Mouse (Mus musculus): ENCODE data around the gene Gm21983. TPM values are rescaled to one million over a fixed set of nuclear protein-coding genes. Genes with fewer than 3 reads are reported as not detected.

Gene Gm21983
- polyA plus RNA-seq (2015; fragmentation: Nextera tagmentation; extraction: Ambion mirVana), result not detected in 2 replicates

GRCm38 (mm10) chr7:27180837-27181695 lies at the start of gene Gm21983, which contains the start of gene Mia:
Gm21983 (minus strand) TSS chr7:27181086.
Mia (minus strand) TSS chr7:27181157.
- Histone ChIP-seq H3K27ac (peak within 1 kb of the TSS; percentile 22), H3K4me2 (replicated peaks) (no peak within 1 kb of the TSS; the same call in 1 of the 2 replicates), H3K27me3 (replicated peaks) (no peaks in the 10 kb centered on the region), H3K9me3 (no peaks in the 10 kb centered on the region), H3K9ac (peak within 1 kb of the TSS; percentile 26), H3K36me3 (peaks cover 14% of the 10 kb centered on the region), H3K4me1 (replicated peaks) (peaks cover 13% of the 10 kb centered on the region; the same call in 1 of the 2 replicates), H3K4me3 (replicated peaks) (no peak within 1 kb of the TSS)
- 68% methylated on average over 14 of the region's 14 CpGs for WGBS
- ATAC-seq, result no peak

- Histone ChIP-seq H3K9me3 (no peaks in the 10 kb centered on the region), H3K9ac (peak overlapping the region; percentile 85), H3K4me1 (replicated peaks) (peaks cover 52% of the 10 kb centered on the region), H3K27ac (peak overlapping the region; percentile 86), H3K4me2 (replicated peaks) (peak overlapping the region; percentile 78), H3K36me3 (no peaks in the 10 kb centered on the region), H3K4me3 (replicated peaks) (peak overlapping the region; percentile 95), H3K27me3 (replicated peaks) (no peaks in the 10 kb centered on the region)
- no peak for ATAC-seq
- WGBS, result 16% methylated on average over 6 of the region's 6 CpGs
Measured at GRCm38 (mm10) chr7:27228865-27229264, 48.0 kb upstream of the Gm21983 start.

DNA sequence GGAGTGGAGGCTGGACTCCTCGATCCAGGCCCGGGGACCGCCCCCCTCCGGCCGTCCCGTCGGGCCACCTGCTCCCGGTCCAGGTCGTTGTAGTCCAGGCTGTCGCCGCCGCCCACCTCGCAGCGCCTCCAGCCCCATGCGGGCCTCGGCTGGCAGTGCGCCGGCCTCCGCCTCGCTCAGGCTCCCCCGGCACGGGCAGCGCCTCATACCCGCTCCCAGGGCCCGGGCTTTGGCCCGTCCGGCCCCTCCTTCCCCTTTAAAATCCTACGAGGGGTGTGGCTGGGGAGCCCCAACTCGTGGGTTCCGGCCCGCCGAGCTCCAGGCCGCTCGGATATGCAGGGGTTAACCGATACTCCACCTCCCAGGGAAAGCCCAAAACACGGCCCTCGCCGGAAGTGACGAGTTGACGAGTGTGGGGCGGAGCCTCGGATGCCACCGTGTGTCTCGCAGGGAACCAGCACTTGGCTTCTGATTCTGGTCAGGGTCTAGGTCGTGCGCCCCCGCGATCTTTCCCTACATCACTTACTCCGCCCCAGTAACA lies 47.5 kb upstream of the Gm21983 start, which contains the start of gene Itpkc:
Gene Itpkc (minus strand): TSS at position 381 of the 541 bp plus-strand sequence.
- WGBS, result under 1% methylated on average over 49 of the region's 49 CpGs
- Histone ChIP-seq H3K27me3 (replicated peaks) (no peaks in the 10 kb centered on the region), H3K9ac (peak within 1 kb of the TSS; percentile 85), H3K36me3 (no peaks in the 10 kb centered on the region), H3K4me3 (replicated peaks) (peak within 1 kb of the TSS; percentile 95), H3K4me1 (replicated peaks) (peaks cover 52% of the 10 kb centered on the region), H3K27ac (peak within 1 kb of the TSS; percentile 90), H3K4me2 (replicated peaks) (peak within 1 kb of the TSS; percentile 78), H3K9me3 (no peaks in the 10 kb centered on the region)
- peak; percentile 84 for ATAC-seq

DNA sequence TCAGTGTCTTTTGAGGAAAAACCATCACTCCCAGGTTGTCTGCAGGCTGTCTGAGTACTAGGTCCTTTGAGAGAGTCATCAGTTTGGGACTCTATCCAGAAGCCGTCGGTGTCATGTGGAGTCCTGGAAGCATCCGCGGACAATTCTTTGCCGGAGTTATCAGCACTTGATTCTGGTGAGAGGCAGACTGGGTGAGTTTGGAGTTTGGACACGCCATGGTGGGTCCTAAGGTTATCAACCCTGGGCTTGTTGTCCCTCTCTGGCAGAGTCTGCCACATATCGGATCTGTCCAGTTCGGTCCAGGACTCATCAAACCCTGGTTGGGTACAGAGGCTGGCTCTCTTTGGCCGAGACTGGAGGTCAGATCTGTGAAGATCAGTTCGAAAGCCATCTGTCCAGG lies 46.8 kb upstream of the Gm21983 start:
- peak overlapping the region; percentile 95 for H3K4me3 ChIP-seq (replicated peaks)
- H3K27ac ChIP-seq, result peak overlapping the region; percentile 90
- H3K27me3 ChIP-seq (replicated peaks), result no peaks in the 10 kb centered on the region
- no peaks in the 10 kb centered on the region for H3K9me3 ChIP-seq
- 2% methylated on average over 10 of the region's 10 CpGs for whole genome bisulfite sequencing
- H3K4me2 ChIP-seq (replicated peaks), result peak overlapping the region; percentile 78
- H3K9ac ChIP-seq, result peak overlapping the region; percentile 85
- peaks cover 54% of the 10 kb centered on the region for H3K4me1 ChIP-seq (replicated peaks)
- H3K36me3 ChIP-seq, result no peaks in the 10 kb centered on the region
- ATAC-seq, result no peak

- no peak for ATAC-seq
Measured at GRCm38 (mm10) chr7:27227276-27227675, 46.4 kb upstream of the Gm21983 start.

GRCm38 (mm10) chr7:27224877-27225575 lies 44.1 kb upstream of the Gm21983 start:
- H3K9ac ChIP-seq, result peak overlapping the region; percentile 36
- no peaks in the 10 kb centered on the region for H3K27me3 ChIP-seq (replicated peaks)
- H3K27ac ChIP-seq, result peak overlapping the region; percentile 83
- 52% methylated on average over 11 of the region's 11 CpGs for WGBS
- H3K4me1 ChIP-seq (replicated peaks), result peaks cover 47% of the 10 kb centered on the region
- peak; percentile 84 for ATAC-seq
- H3K9me3 ChIP-seq, result no peaks in the 10 kb centered on the region
- peak overlapping the region; percentile 78 for H3K4me2 ChIP-seq (replicated peaks)
- peak overlapping the region; percentile 95 for H3K4me3 ChIP-seq (replicated peaks)
- 0 out of 2 replicates have a peak, but pooled peaks cover 5% of the 10 kb centered on the region for H3K36me3 ChIP-seq

More at GRCm38 (mm10) chr7:27227276-27227675, 46.4 kb upstream of the Gm21983 start:
- Histone ChIP-seq H3K4me3 (replicated peaks) (peak overlapping the region; percentile 95), H3K9me3 (no peaks in the 10 kb centered on the region), H3K36me3 (no peaks in the 10 kb centered on the region), H3K4me1 (replicated peaks) (peaks cover 54% of the 10 kb centered on the region), H3K27me3 (replicated peaks) (no peaks in the 10 kb centered on the region), H3K27ac (0 out of 2 replicates have a peak overlapping the region, but pooled peaks have one; percentile 90), H3K9ac (peak overlapping the region; percentile 85), H3K4me2 (replicated peaks) (peak overlapping the region; percentile 78)
- 23% methylated on average over 9 of the region's 9 CpGs for WGBS

DNA sequence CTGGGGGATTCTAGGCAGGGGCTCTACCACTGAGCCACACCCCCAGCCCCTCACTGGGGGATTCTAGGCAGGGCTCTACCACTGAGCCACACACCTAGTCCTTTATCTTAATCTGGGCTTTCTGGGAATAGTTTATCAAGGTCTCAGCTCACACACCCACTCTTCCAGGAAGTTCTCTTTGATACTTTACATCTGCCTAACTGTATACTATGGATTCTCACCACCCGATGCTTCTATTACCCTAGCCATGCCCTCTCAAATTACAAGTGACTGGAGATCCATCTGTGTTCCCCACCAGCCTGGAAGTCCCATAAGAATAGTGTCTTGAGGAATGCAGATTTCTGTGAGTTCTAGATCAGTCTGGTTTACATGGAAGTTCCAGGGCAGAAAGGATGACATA lies 41.7 kb upstream of the Gm21983 start:
- Histone ChIP-seq H3K4me2 (replicated peaks) (no peak overlapping the region), H3K27ac (no peak overlapping the region), H3K9me3 (no peaks in the 10 kb centered on the region), H3K4me3 (replicated peaks) (no peak overlapping the region), H3K27me3 (replicated peaks) (no peaks in the 10 kb centered on the region), H3K9ac (no peak overlapping the region), H3K4me1 (replicated peaks) (peaks cover 42% of the 10 kb centered on the region), H3K36me3 (peaks cover 17% of the 10 kb centered on the region)
- WGBS, result 48% methylated on average over 1 of the region's 1 CpGs
- no peak for ATAC-seq

GRCm38 (mm10) chr7:27221939-27222338 lies 41.1 kb upstream of the Gm21983 start:
- 70% methylated on average over 6 of the region's 6 CpGs for WGBS
- H3K4me1 ChIP-seq (replicated peaks), result peaks cover 37% of the 10 kb centered on the region
- no peak for ATAC-seq
- H3K4me3 ChIP-seq (replicated peaks), result no peak overlapping the region
- H3K27ac ChIP-seq, result no peak overlapping the region
- H3K9ac ChIP-seq, result no peak overlapping the region
- peaks cover 22% of the 10 kb centered on the region for H3K36me3 ChIP-seq
- no peak overlapping the region for H3K4me2 ChIP-seq (replicated peaks)
- H3K27me3 ChIP-seq (replicated peaks), result no peaks in the 10 kb centered on the region
- no peaks in the 10 kb centered on the region for H3K9me3 ChIP-seq

DNA sequence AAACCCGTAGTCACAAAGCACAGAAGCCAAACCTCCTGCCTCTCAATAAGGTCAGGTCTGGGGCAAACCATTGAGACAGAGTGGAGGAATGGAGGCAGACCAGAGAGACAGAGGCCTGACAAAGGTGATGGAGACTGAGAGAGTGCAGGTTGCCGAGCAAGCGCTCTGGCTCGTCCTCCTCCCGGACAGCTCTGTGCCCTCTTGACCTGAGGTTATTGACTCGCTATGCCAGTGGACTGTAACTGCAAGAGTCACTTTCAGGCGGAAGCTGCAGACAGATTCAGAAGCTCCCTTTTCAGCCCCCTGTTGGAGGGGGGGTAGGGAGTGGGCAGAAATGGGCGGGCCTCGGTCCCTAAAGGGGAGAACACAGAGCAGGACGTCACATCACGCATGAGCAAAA lies 39.1 kb upstream of the Gm21983 start:
- H3K4me3 ChIP-seq (replicated peaks), result no peak overlapping the region
- ATAC-seq, result no peak
- WGBS, result 76% methylated on average over 11 of the region's 11 CpGs

GRCm38 (mm10) chr7:27218586-27218985 lies 37.7 kb upstream of the Gm21983 start:
- Histone ChIP-seq H3K9me3 (no peaks in the 10 kb centered on the region), H3K4me3 (replicated peaks) (no peak overlapping the region), H3K4me2 (replicated peaks) (no peak overlapping the region), H3K4me1 (replicated peaks) (peaks cover 5% of the 10 kb centered on the region; the same call in 1 of the 2 replicates), H3K9ac (no peak overlapping the region), H3K36me3 (peaks cover 28% of the 10 kb centered on the region), H3K27me3 (replicated peaks) (no peaks in the 10 kb centered on the region), H3K27ac (no peak overlapping the region)
- ATAC-seq, result no peak
- WGBS, result 83% methylated on average over 7 of the region's 7 CpGs

More for the DNA sequence above, 39.1 kb upstream of the Gm21983 start:
- Histone ChIP-seq H3K4me1 (replicated peaks) (peaks cover 18% of the 10 kb centered on the region), H3K9me3 (no peaks in the 10 kb centered on the region), H3K27ac (no peak overlapping the region), H3K4me2 (replicated peaks) (no peak overlapping the region), H3K36me3 (peaks cover 24% of the 10 kb centered on the region), H3K9ac (no peak overlapping the region), H3K27me3 (replicated peaks) (no peaks in the 10 kb centered on the region)

DNA sequence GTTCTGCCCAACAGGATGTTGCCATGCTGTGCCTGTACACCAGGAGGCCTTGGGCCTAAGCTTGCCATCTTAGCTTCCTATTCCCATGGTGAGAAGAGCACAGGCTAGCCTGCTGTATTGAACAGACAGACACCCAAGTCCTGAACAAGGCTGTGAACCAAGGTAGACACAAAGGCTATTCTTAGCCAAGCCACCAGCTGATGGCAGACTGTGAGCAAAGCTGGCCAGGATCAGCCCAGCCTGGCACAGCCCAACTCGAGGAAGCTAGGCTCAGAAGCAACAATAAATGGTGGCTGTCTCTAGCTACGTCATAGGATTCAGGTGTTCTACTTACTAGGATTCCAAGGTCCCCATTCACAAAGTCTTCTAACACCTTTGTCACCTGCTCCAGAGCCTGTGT lies 31.7 kb upstream of the Gm21983 start:
- no peak for ATAC-seq
- Histone ChIP-seq H3K36me3 (peaks cover 31% of the 10 kb centered on the region), H3K4me1 (replicated peaks) (no peaks in the 10 kb centered on the region), H3K27me3 (replicated peaks) (no peaks in the 10 kb centered on the region), H3K4me2 (replicated peaks) (no peak overlapping the region), H3K4me3 (replicated peaks) (no peak overlapping the region), H3K9ac (no peak overlapping the region), H3K27ac (no peak overlapping the region), H3K9me3 (no peaks in the 10 kb centered on the region)
- WGBS, result 84% methylated on average over 2 of the region's 2 CpGs
